Mouse (Mus musculus) Muller cell, postnatal 12 days (primary cell): ENCODE results near the gene Dph6.
"Not testable (repeated sequence)": the region's sequence is repeated elsewhere in the genome, so short reads cannot be mapped to it uniquely, and the experiment has no call there.

Source experiments
- DNase-seq: peaks from one replicate; pipeline ENCODE4 v3.0.0-alpha.2; 2015; ENCODE audit errors: inconsistent ontology term

Gene Dph6

DNA sequence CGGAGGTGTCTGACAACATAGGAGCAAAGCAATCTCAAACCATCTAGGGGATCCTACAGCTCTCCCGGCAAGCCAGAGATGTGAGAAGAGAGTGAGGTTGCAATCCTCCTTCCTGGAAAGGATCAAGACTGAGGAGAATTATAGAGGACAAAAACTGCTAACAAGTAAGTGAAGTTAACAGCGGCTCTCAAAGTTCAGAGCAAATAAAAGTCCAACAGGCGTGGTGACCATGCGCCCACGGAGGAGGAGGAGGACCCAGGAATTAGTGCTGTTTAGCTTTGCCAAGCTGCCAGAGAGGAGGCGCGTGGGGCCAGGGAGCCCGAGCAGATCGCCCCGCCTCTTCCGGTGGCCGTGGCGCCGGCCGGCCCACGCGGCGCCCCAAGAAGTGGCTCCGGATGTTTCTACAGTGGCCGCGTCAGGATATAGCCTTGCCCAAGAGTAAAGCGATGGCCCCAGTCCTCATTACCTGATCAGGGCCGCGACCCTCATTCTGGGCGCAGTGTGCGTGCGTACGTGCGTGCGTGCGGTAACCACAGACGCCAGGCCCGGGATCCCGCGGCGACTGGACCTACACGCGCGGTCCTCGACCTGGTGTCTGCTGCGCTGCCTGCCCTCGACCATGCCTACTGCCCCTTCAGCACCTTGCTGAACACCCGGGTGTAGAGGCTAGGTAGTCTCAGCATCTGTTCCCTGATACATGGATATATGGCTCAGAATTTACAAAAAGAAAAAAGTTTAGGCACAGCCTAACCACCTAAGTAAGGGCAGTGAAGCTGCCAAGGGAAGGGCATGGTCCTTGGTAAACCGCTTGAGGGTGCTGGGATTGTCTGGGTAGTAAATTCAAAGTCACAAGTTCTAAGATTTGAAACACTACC is at the start of gene Dph6:
Gene Dph6 (minus strand): TSS at position 600 of the 875 bp plus-strand sequence.
- peak; percentile 94 for DNase-seq

DNA sequence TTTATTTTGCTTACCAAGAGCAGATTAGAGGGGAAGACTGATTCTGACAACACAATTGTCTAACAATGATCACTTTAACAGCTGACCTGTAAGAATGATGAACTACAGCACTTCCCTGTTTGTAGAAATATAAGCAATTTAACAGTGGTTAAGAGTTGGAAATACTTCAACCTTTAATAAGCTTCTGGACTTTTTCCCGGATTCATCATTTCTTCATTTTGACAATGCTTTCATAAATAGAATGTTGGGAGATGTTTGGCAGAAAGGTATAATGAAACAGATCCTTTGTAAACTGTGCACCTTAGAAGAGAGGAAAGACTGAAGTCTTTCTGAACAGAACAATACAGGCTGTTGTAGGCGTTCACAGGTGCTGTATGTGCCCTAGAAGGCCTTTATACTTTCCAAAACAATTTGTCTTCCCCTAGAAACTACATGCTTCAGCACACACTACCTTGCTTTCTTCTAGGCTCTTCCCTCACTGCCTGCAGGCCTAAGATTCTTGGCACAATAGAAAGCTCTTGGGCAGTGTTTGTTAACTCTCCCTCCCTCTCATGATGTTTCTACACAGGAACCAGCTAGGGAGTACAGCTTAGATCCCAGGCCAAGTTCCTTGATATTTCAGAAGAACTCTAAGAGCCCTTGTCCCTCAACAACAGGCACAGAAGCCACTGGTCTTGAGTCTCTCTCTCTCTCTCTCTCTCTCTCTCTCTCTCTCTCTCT is 46.4 kb upstream of the Dph6 start:
- DNase-seq, result peak; percentile 80

DNA sequence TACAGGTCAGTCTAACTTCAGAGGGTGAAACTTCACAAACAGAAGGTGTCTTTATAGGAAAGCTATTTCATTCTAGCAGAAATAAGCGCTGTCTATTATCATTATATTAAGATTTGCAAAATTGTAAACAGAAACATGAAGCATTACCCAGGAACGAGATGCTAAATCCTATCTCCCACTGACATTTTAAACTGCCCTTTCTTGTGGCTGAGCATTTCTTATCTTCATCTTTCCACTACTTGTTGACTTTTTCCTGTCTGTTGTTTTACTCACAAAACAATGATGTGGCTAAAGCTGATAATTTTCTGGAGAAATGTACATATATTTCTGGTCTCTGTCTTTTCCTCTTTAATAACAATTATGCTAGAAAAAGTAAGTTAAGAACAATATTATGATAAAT is 36.8 kb upstream of the Dph6 start:
- DNase-seq, result no peak

DNA sequence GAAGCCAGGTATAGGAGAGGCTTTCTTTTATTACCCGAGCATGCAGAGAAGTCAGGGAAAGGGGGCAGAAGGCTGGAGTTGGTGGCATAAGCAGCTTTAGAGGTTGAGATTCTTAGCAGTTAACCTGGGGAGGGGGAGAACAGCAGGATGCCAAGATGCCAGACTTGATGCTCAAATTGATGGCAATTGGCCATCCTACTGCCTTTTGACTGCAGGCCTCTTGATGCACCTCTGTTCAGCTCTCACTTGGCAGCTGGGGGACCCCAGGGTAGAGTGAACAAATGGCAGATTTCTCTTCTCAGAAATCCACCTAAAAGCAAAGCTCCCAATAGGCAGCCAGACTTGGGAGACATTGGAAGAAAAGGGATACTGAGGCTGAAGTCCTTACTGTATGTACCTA is 32.7 kb upstream of the Dph6 start:
- DNase-seq, result no peak

DNA sequence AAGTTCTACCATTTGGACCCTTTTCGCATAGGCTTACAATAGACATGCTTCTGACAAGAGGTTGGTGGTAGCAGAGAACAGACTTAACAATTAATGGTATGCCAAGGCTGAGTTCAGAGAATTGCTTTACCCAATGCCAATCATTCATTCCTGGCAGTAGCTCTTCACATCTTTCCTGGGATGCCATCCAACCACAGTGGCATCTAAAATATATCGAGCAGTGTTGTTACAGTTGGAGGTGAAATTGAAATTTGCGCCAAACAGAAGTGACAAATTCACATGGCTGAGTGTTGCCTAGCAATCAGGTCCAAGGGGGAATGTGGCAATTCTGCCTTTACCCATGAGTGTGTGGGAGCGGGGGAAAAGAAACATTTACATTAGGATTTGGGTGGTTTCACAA is 32.3 kb upstream of the Dph6 start:
- peak; percentile 26 for DNase-seq

DNA sequence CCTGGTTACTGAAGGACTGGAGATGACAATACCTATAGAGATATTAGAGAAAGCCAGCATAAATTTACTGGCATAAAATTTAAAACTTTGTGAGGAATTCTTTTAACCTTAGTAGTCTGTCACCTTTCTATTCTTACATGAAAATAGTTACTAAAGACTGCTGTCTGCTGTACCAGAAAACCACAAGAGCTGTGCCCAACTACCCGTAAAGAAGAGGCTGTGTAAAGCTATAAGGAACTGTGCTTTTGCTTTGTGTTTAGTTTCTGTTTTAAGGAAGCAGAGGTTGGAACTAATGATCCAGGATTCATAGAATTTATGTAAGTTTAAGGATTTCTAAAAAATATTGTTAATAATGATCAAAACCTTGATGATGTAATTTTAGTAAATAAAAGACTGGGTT is 19.1 kb upstream of the Dph6 start:
- DNase-seq, result no peak

DNA sequence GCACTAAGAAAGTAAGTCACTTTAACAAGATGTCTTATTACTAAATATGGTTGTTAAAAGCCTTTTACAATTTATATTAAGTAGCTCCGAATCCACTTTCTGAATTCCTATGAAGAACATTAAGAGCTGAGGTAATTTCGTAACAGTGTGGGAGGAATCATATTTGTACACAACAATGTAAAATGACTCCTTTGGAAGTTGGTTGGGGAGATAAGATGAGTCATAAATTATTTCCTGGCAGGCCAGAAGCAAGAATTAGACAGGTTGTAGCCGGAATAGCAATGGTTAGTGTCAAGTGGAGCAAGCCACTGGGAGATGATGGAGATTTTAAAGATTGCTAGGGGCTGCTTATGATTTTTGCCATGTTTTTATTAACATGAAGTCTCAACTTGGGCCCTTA is 16.2 kb upstream of the Dph6 start:
- DNase-seq, result peak; percentile 19

DNA sequence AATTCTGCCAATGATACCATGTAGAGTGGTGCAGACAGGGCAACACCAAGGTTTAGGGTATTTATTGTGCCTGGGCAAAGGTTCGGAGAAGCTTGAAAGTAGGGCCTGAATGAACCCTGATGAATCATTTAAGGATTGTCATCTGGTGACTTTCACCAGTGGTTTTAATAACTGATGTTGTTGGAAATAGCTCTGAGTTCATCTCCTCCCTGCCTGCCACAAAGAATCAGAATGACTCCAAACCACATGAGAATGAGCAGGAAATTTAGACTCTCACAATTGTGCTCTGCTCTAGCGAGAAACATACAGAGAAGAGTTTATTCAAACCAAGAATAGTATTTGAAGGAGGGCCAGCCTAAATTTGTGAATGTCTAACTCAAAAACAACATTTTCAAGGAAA is 4.2 kb upstream of the Dph6 start:
- peak; percentile 30 for DNase-seq

DNA sequence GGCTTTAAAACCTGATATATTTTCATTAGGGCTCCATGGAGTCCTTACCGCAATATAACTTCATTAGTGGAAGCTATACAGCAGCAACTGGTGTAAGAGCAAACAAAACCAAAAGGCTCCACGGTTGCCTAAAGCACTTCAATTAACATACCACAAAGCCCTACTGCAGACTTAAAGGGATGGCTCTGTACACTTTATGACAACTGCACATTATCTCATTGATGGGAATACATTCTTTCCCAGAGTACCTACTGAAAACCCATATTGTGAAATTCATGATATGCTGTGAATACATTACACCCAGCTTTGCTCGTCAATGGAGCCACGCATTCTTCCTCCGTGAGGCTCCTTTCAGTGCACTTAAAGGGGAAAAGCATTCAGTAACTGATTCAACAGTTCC is 8.5 kb downstream of the Dph6 start:
- DNase-seq, result no peak

DNA sequence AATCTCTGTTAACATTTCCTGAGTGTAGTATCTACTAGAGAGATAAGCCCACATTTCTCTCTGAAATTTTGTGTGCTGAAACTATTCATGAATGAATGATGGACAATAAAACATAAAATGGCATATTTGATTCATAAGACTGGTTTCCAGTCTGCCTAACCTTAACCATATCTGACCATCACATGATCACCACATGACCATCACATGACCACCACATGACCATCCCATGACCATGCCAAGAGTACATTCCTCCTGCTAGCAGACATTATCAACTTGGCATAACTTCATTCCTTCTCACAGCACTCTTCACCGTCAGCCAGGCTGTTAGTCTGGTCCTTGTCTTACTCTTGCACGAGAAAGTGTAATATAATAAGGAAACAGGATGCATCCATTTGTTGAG is 10.9 kb downstream of the Dph6 start:
- DNase-seq, result no peak

DNA sequence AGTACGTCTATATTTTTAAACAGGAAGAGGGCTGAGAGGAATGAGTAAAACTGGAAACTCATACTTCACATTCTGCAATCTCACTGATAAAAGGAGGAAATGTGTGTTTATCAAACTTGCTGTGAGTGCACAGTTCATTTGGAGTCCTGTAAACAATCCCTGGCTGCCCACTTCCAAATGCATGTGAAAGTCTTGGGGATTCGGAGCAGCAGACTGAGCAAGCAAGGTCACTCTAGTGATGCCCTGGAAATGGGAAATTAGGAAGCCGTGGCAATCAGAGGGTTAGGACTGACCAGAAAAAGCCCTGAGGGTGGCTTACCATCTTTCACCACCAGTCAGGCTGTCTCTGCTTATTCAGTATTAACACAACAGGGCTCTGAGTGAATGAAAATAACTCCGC is 30.1 kb downstream of the Dph6 start:
- no peak for DNase-seq

DNA sequence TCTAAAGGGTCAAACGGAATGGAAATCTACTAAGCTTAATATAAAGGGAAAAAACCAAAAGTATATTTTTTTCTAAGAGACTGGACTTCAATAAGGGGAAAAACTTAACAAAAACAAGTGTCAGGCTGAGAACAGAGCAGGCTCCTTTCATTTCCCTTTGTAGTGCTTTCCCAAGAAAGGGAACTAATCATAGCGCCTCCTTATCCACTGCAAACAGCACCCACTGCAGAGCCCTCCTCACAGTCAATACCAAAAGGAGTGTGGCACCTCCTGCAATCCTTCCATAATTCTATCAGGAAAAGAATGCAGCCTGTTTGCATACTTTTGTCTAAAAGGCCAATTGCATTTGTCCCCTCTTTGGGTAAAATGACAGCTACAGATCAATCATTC is 32.2 kb downstream of the Dph6 start:
- DNase-seq, result no peak

DNA sequence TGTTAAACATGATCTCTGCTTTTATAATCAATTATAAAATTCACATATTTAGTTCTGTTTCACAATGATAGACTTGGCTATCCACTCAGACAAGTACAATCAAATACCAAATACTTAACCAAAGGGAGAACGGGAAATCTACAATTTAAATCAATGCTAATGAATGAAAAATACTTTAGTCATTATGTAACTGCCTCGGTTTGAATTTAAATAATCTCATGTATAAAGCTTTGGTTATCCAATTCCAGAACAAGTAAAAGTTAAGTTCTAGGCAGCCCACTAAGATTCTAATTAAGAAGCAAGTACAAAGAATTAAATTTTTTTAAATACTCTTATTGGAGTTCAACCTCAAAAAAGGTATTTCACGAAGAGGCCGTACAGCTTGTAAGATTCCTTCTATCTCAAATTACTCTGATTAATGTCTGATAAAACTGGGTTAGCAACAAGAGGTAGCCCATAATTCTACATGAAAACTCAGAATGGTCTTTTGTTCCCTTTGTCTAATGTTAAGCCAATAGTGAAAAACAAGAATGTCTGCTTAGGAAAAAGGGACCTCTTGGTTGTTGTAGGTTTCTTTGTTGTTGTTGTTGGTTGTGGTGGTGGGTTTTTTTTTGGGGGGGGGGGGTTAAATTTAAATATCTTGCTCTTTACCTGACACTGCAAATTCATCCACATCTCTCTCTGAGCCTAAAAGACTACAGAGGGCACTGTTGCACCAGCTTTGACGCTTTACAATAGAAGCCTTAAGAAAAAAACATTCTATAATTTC is 32.8 kb downstream of the Dph6 start:
- DNase-seq, result no peak

DNA sequence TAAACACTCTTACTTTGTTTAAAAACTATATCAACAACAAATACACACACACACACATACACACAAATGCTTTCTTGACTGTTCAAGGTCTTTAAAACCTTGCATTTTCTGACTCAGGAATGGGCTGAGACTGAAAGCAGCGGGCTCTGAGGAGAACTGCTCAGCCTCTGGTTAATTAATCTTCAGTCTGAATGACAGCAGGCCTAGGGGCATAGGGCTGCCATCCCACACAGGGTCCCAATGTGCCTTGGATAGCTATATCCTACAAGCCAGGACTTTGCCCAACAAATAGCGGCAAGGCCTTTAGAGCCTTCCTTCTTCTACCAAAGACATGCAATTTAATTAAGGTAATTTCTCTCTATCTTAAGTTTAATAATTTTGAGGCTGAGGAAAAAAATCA is 43.2 kb downstream of the Dph6 start:
- no peak for DNase-seq

DNA sequence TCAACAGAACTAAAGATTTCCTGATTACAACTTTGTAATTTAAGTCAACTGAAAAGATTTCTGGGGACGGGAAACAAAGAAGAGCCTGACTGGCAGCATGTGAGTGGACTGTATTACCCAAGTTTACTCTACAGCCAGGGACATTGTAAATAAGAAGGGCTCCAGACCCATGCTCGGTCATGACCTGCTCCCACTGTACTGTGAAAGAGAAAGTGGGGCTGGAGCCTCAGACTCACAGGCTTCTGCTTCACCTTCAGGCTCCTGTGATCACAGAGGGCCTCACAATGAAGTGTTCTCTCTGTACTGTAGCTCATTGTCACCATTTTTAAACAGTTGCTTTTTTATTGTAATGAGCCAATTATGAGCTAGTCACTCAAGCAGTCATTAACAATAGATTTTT is 44.7 kb downstream of the Dph6 start:
- DNase-seq, result peak; percentile 39

DNA sequence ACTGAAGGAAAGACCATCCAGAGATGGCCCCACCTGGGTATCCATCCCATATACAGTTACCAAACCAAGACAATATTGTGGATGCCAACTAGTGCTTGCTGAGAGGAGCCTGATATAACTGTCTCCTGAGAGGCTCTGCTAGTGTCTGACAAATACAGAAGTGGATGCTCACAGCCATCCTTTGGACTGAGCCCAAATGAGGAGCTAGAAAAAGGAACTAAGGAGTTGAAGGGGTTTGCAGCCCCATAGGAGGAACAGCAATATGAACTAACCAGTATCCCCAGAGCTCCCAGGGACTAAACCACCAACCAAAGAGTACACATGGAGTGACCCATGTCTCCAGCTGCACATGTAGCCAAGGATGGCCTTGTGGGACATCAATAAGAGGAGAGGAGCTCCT is 49.6 kb downstream of the Dph6 start:
- DNase-seq, result not testable (repeated sequence)

DNA sequence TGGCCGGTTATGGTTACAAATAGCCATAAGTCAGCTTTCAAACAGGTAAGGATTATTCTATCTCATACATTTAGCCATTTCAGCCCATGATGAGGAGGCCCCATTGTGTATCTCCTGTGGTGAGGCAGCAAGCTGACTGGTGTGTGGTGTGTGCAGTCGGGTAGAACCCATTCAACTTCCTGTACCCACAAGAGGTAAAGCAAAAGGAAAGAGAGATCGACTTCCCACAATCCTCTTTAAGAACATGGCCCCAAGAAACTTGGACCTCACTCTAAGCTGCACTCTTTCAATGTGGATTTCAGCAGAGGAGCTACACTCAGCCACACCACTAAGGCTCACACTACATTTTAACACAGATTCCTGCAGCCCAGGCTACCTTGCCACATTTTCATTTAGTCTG is 53.6 kb downstream of the Dph6 start:
- no peak for DNase-seq

DNA sequence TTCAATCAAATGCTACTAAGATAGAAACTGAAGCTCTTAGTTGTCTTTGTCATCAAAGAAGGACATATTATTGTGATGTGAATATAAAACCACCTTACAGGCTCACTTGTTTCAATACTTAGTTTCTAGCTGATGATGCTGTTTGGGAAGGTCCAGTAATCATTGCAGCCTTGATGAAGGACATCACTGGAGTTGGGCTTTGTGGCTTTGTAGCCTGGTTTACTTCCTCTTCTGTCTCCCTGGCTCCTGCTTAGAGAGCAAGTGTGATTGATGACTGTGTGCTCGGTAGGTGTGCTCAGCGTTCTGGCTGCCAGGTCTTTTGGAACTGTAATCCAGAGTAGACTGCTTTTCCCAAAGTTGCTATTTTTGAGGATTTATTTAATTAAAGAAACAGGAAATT is 55.0 kb downstream of the Dph6 start:
- DNase-seq, result no peak

DNA sequence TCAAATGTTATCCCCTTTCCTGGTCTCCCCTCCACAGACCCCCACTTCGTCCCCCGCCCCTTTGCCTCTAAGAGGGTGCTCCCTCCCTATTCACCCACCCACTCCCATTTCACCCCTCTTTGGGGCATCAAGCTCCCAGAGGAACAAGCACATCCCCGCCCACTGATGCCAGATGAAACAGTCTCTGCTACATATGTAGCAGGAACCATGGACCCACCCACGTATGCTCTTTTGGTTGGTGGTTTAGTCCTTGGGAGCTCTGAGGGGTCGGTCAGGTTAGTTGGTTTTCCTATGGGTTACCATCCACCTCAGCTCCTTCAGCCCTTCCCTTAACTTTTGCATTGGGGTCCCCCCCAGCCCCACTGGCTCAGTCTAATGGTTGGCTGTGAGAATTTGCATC is 61.4 kb downstream of the Dph6 start:
- DNase-seq, result no peak

DNA sequence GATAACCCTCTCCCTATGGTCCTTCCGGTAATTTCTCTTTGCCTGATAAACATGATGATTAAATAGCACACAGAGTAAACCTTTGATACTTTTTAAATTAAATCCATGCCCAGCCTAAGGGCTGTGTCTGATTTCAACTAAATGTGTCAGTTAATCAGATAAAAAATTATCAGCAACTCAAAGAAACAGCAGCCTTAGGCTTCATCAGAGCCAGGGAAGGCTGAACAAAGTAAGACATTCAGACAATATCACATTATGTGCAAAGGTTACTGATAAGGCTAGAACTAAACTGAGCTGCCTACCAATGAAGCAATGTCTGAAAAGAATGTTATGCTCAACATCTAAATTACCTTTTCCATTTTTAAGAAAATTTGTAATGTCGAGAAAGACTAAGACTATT is 74.0 kb downstream of the Dph6 start:
- DNase-seq, result no peak

DNA sequence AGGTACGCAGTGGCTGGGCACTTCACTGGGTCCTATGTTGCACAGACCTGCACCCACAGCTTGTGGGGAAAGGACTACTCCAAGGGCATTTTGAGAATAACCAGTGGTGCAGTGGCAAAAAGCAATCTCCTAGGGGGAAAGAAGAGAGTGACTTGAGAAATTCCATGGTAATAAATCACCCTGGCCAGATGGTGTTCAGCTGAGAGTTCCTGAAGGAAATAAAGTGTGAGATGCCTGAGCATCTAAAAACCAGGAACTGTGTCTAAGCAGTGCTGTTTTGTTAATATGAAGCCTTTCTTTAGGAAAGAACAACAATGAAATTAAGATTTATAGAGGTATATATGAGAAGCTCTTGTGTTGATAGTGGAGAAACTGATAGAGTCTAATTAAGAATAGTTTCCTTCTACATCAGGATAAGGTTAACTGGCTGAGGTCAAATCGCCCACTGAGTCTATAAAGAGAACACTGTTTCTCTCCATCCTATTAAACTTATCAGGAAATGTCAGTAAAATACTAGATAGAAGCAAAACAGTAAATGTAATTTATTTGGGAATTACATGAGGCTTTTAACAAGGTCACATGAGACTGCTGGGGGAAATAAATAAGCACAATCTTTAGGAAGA is 111.7 kb downstream of the Dph6 start:
- no peak for DNase-seq

DNA sequence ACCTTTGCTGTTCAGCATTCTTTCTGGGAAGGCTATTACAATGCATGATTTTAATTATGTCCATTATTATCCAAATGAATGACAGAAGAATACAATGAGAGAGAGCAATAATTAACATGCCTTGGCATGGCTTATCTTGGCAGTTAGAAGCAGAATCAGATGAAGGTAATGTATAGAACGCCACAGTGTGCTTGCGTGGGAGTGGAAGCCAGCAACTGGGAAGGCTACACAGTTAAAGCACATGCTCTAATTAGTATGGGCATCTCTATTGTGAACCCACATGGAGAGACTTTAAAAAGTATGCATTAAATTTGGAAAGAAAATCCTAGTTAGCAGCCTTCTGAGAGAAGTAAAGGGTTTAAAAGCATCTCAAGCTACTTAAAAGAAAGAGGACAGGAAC is 112.4 kb downstream of the Dph6 start:
- peak; percentile 2 for DNase-seq
